Mouse (Mus musculus) midbrain, embryonic 16.5 days (tissue): ENCODE data around the gene Ctsl. TPM values are rescaled to one million over a fixed set of nuclear protein-coding genes. Genes with fewer than 3 reads are reported as not detected.

Source experiments
- ATAC-seq: fragments of 200-750 bp; cut with Nextera tagmentation; 2 replicates; pipeline ENCODE4 v1.8.0; 2017; ENCODE audit warnings: moderate TSS enrichment
- H3K27ac ChIP-seq: fragments of 300-500 bp; sonication (generic); 2 replicates; pipeline ENCODE4 v1.5.1; 2014; ENCODE audit warnings: mild to moderate bottlenecking, low read length, mixed read lengths
- H3K27me3 ChIP-seq: fragments of 300-500 bp; sonication (generic); 2 replicates; pipeline ENCODE4 v1.6.1; 2014; ENCODE audit warnings: low read depth, low read length, mixed read lengths; ENCODE audit not compliant: control insufficient read depth, insufficient read depth
- H3K36me3 ChIP-seq: fragments of 300-500 bp; sonication (generic); 2 replicates; pipeline ENCODE4 v1.6.1; 2014; ENCODE audit warnings: mild to moderate bottlenecking, low read length, moderate library complexity, mixed read lengths; ENCODE audit not compliant: control insufficient read depth, insufficient read depth
- H3K4me1 ChIP-seq: fragments of 300-500 bp; sonication (generic); 2 replicates; pipeline ENCODE4 v1.6.1; 2014; ENCODE audit warnings: mild to moderate bottlenecking, low read length, mixed read lengths; ENCODE audit not compliant: control insufficient read depth, insufficient read depth
- H3K4me2 ChIP-seq: fragments of 300-500 bp; sonication (generic); 2 replicates; pipeline ENCODE4 v1.6.1; 2014; ENCODE audit warnings: mild to moderate bottlenecking, low read length, mixed read lengths
- H3K4me3 ChIP-seq: fragments of 300-500 bp; sonication (generic); 2 replicates; pipeline ENCODE4 v1.5.1; 2014; ENCODE audit warnings: low read depth, mild to moderate bottlenecking, low read length, moderate library complexity, mixed read lengths
- H3K9ac ChIP-seq: fragments of 300-500 bp; sonication (generic); 2 replicates; pipeline ENCODE4 v1.6.1; 2014; ENCODE audit warnings: low read depth, low read length, mixed read lengths
- H3K9me3 ChIP-seq: fragments of 300-500 bp; sonication (generic); replicated peaks from 2 replicates; pipeline ENCODE4 v1.6.1; 2014; ENCODE audit warnings: mild to moderate bottlenecking, low read length, mixed read lengths; ENCODE audit not compliant: control insufficient read depth, poor library complexity, severe bottlenecking
- WGBS: fragments of 180-500 bp; shearing (Covaris S2); extraction: QIAGEN DNeasy Blood & Tissue Kit; methylation state at CpG from one replicate; pipeline ENCODE4 v1.1.7; 2014; 5-methylcytosine and 5-hydroxymethylcytosine counted together
- polyA plus RNA-seq: library from polyadenylated mRNA; unstranded; fragments of >200 nt; fragmentation: Nextera tagmentation; extraction: Ambion mirVana; gene quantifications from 2 replicates; pipeline ENCODE4 v1.2.1, GENCODE M21; 2015

Gene Ctsl
- 153 and 163 TPM in 2 replicates for polyA plus RNA-seq

- Histone ChIP-seq H3K4me2 (peak within 1 kb of the TSS; percentile 86), H3K27me3 (no peaks in the 10 kb centered on the region), H3K36me3 (peaks cover 18% of the 10 kb centered on the region), H3K9ac (peak within 1 kb of the TSS; percentile 80), H3K4me3 (peak within 1 kb of the TSS; percentile 70), H3K4me1 (peaks cover 9% of the 10 kb centered on the region), H3K9me3 (no peaks in the 10 kb centered on the region), H3K27ac (peak within 1 kb of the TSS; percentile 72)
- under 1% methylated on average over 43 of the region's 43 CpGs for WGBS
- peak; percentile 99 for ATAC-seq
Measured at GRCm38 (mm10) chr13:64370173-64370940, at the start of gene Ctsl. Ctsl (minus strand) TSS chr13:64370890.

- WGBS: 69% methylated on average over 5 of the region's 5 CpGs
- no peaks in the 10 kb centered on the region for H3K36me3 ChIP-seq
- H3K9me3 ChIP-seq: no peaks in the 10 kb centered on the region
Measured at GRCm38 (mm10) chr13:64416955-64417601, 46.4 kb upstream of the Ctsl start.

GRCm38 (mm10) chr13:64415659-64416058 is 45.0 kb upstream of the Ctsl start:
- Histone ChIP-seq H3K4me3 (no peak overlapping the region), H3K9ac (no peak overlapping the region), H3K9me3 (no peaks in the 10 kb centered on the region), H3K36me3 (no peaks in the 10 kb centered on the region), H3K4me2 (no peak overlapping the region), H3K4me1 (no peaks in the 10 kb centered on the region), H3K27me3 (no peaks in the 10 kb centered on the region), H3K27ac (no peak overlapping the region)
- ATAC-seq: no peak
- WGBS: 89% methylated on average over 2 of the region's 2 CpGs

More at GRCm38 (mm10) chr13:64416955-64417601, 46.4 kb upstream of the Ctsl start:
- H3K4me3 ChIP-seq: no peak overlapping the region
- H3K4me1 ChIP-seq: no peaks in the 10 kb centered on the region
- no peak overlapping the region for H3K4me2 ChIP-seq
- no peak for ATAC-seq
- no peaks in the 10 kb centered on the region for H3K27me3 ChIP-seq
- H3K27ac ChIP-seq: no peak overlapping the region
- H3K9ac ChIP-seq: no peak overlapping the region

- no peak overlapping the region for H3K4me3 ChIP-seq
- 85% methylated on average over 2 of the region's 2 CpGs for WGBS
- no peaks in the 10 kb centered on the region for H3K27me3 ChIP-seq
- no peaks in the 10 kb centered on the region for H3K4me1 ChIP-seq
- no peak overlapping the region for H3K9ac ChIP-seq
- no peak overlapping the region for H3K27ac ChIP-seq
- no peaks in the 10 kb centered on the region for H3K9me3 ChIP-seq
- H3K4me2 ChIP-seq: no peak overlapping the region
- H3K36me3 ChIP-seq: no peaks in the 10 kb centered on the region
- ATAC-seq: no peak
Measured at GRCm38 (mm10) chr13:64412752-64413257, 42.1 kb upstream of the Ctsl start.

- WGBS: 82% methylated on average over 2 of the region's 2 CpGs
- no peak for ATAC-seq
- H3K4me3 ChIP-seq: no peak overlapping the region
- no peaks in the 10 kb centered on the region for H3K36me3 ChIP-seq
- H3K27ac ChIP-seq: no peak overlapping the region
- H3K9ac ChIP-seq: no peak overlapping the region
- H3K9me3 ChIP-seq: no peaks in the 10 kb centered on the region
- no peaks in the 10 kb centered on the region for H3K27me3 ChIP-seq
- H3K4me2 ChIP-seq: no peak overlapping the region
- no peaks in the 10 kb centered on the region for H3K4me1 ChIP-seq
Measured at GRCm38 (mm10) chr13:64411282-64411681, 40.6 kb upstream of the Ctsl start.

GRCm38 (mm10) chr13:64410604-64411003 is 39.9 kb upstream of the Ctsl start:
- WGBS: 81% methylated on average over 5 of the region's 5 CpGs
- H3K4me3 ChIP-seq: no peak overlapping the region
- no peak overlapping the region for H3K4me2 ChIP-seq
- H3K9me3 ChIP-seq: no peaks in the 10 kb centered on the region
- H3K9ac ChIP-seq: no peak overlapping the region
- no peak overlapping the region for H3K27ac ChIP-seq
- no peaks in the 10 kb centered on the region for H3K36me3 ChIP-seq
- ATAC-seq: no peak
- no peaks in the 10 kb centered on the region for H3K4me1 ChIP-seq
- H3K27me3 ChIP-seq: no peaks in the 10 kb centered on the region

GRCm38 (mm10) chr13:64407992-64408391 is 37.3 kb upstream of the Ctsl start:
- Histone ChIP-seq H3K4me1 (no peaks in the 10 kb centered on the region), H3K4me2 (no peak overlapping the region), H3K36me3 (no peaks in the 10 kb centered on the region), H3K4me3 (no peak overlapping the region), H3K9me3 (no peaks in the 10 kb centered on the region), H3K27ac (no peak overlapping the region), H3K9ac (no peak overlapping the region), H3K27me3 (no peaks in the 10 kb centered on the region)
- WGBS: 91% methylated on average over 5 of the region's 5 CpGs
- ATAC-seq: no peak

- Histone ChIP-seq H3K4me1 (no peaks in the 10 kb centered on the region), H3K27me3 (no peaks in the 10 kb centered on the region), H3K9me3 (no peaks in the 10 kb centered on the region), H3K36me3 (no peaks in the 10 kb centered on the region), H3K27ac (no peak overlapping the region), H3K4me3 (no peak overlapping the region), H3K4me2 (no peak overlapping the region), H3K9ac (no peak overlapping the region)
- WGBS: 85% methylated on average over 6 of the region's 6 CpGs
- ATAC-seq: no peak
Measured at GRCm38 (mm10) chr13:64405550-64405949, 34.9 kb upstream of the Ctsl start.

DNA sequence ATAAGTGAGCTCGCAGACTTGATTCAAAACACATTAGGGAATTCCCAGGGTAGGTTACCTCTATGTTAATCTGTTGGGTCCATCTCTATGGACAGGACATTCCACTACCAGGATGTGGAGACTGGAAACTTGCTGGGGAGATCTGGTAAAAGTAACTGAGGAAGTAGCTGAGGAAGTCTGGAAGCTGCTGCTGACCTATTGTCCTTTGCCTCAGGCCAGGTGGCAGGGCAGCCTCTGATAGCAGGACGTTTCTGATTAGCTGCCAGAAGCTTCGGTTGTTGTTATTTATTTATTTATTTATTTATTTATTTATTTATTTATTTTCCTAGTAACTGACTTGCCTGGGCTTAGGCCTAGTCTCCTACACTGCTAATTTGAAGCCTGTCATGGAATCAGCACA is 32.8 kb upstream of the Ctsl start:
- Histone ChIP-seq H3K27ac (no peak overlapping the region), H3K9me3 (no peaks in the 10 kb centered on the region), H3K27me3 (no peaks in the 10 kb centered on the region), H3K4me3 (no peak overlapping the region), H3K4me2 (no peak overlapping the region), H3K9ac (no peak overlapping the region), H3K4me1 (no peaks in the 10 kb centered on the region), H3K36me3 (no peaks in the 10 kb centered on the region)
- WGBS: 76% methylated on average over 3 of the region's 3 CpGs
- ATAC-seq: no peak
